Comparison of ENCODE assay signal across 14 mouse cellular contexts in the genomic region with DNA sequence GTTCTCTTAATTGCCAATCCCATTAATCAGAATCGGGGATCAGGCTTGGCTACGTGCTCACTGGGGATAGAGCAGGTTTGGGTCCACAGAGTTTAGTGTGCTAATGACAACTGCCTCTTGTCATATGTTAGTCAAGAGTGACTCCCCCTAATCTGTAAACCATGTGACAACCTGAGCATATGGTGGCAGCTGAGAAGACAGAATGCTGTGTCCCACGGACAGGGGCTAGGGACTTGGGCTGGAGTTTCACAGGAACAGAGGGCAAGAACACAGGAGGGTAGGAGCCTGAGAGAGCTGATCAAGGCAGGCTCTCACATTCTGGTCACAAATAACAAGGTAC.
DNase-seq lines count a peak whose midpoint lies in the region; ATAC-seq and TF ChIP-seq lines count a peak whose summit lies in the region.
"Had no signal": no experiment of that assay in that cellular context is flagged by ENCODE, and none has a peak within 500 bp of the region (broad histone marks: within the 10 kb centered on the region; RNA-seq: fewer than 3 reads in every experiment).

No protein-coding gene starts in this region.

- TF ChIP-seq EP300 in liver, postnatal 0 days (IDR thresholded peaks at IDR 0.05; ENCODE audit: low read depth), result no peak

- no peak overlapping the region for H3K4me2 ChIP-seq in kidney, embryonic 14.5 days (replicated peaks; ENCODE audit: low read depth, low read length)
- no peak overlapping the region for H3K4me2 ChIP-seq in hindbrain, embryonic 12.5 days (replicated peaks)
- H3K4me2 ChIP-seq in midbrain, embryonic 14.5 days (ENCODE audit: low read length), result peak overlapping the region; percentile 23; the same call in 1 of the 2 replicates
- no peak overlapping the region for H3K4me2 ChIP-seq in liver, postnatal 0 days (ENCODE audit: low read depth, low read length)

- WGBS in kidney, embryonic 14.5 days, result 6% methylated on average over 3 of the region's 3 CpGs
- WGBS in embryonic facial prominence, embryonic 10.5 days, result 41% methylated on average over 3 of the region's 3 CpGs
- WGBS in hindbrain, embryonic 12.5 days, result 29% methylated on average over 3 of the region's 3 CpGs
- 27% methylated on average over 3 of the region's 3 CpGs for WGBS in midbrain, embryonic 14.5 days
- WGBS in liver, postnatal 0 days (ENCODE audit: insufficient replicate concordance), result 62% methylated on average over 3 of the region's 3 CpGs

- no peak overlapping the region for H3K4me3 ChIP-seq in kidney, embryonic 14.5 days (ENCODE audit: low read length)
- H3K4me3 ChIP-seq in embryonic facial prominence, embryonic 10.5 days, result no peak overlapping the region
- H3K4me3 ChIP-seq in hindbrain, embryonic 12.5 days, result no peak overlapping the region
- H3K4me3 ChIP-seq in midbrain, embryonic 14.5 days (replicated peaks; ENCODE audit: low read depth, low read length), result no peak overlapping the region
- no peak overlapping the region for H3K4me3 ChIP-seq in liver, postnatal 0 days (ENCODE audit: low read depth, low read length)
- H3K4me3 ChIP-seq: myocyte had no signal

- no peaks in the 10 kb centered on the region for H3K27me3 ChIP-seq in kidney, embryonic 14.5 days (ENCODE audit: control insufficient read depth, insufficient read depth, low read length)
- H3K27me3 ChIP-seq in embryonic facial prominence, embryonic 10.5 days (replicated peaks; ENCODE audit: low read depth, poor library complexity, severe bottlenecking), result no peaks in the 10 kb centered on the region
- H3K27me3 ChIP-seq in hindbrain, embryonic 12.5 days, result no peaks in the 10 kb centered on the region
- no peaks in the 10 kb centered on the region for H3K27me3 ChIP-seq in midbrain, embryonic 14.5 days (ENCODE audit: control insufficient read depth, insufficient read depth, low read length)
- no peaks in the 10 kb centered on the region for H3K27me3 ChIP-seq in liver, postnatal 0 days (ENCODE audit: insufficient read depth, low read length)

- peak; percentile 72; the same call in 1 of the 2 replicates for ATAC-seq in kidney, embryonic 14.5 days (ENCODE audit: low FRiP score, low TSS enrichment)
- ATAC-seq in hindbrain, embryonic 12.5 days (ENCODE audit: low FRiP score), result peak; percentile 87
- peak; percentile 34; the same call in 1 of the 2 replicates for ATAC-seq in midbrain, embryonic 14.5 days (ENCODE audit: low FRiP score, low TSS enrichment)
- ATAC-seq in liver, postnatal 0 days, result no peak

- no peak for TF ChIP-seq CTCF in liver, postnatal 0 days (IDR thresholded peaks at IDR 0.05; ENCODE audit: low read depth)

- no peaks in the 10 kb centered on the region for H3K36me3 ChIP-seq in kidney, embryonic 14.5 days (ENCODE audit: control insufficient read depth, insufficient read depth, low read length)
- no peaks in the 10 kb centered on the region for H3K36me3 ChIP-seq in embryonic facial prominence, embryonic 10.5 days (replicated peaks)
- H3K36me3 ChIP-seq in hindbrain, embryonic 12.5 days, result no peaks in the 10 kb centered on the region
- H3K36me3 ChIP-seq in midbrain, embryonic 14.5 days (ENCODE audit: control insufficient read depth, insufficient read depth, low read length), result no peaks in the 10 kb centered on the region
- H3K36me3 ChIP-seq in liver, postnatal 0 days (replicated peaks; ENCODE audit: insufficient read depth, low read length), result no peaks in the 10 kb centered on the region

- H3K4me1 ChIP-seq in kidney, embryonic 14.5 days (ENCODE audit: control insufficient read depth, insufficient read depth, low read length), result peaks cover 15% of the 10 kb centered on the region; the same call in 1 of the 2 replicates
- H3K4me1 ChIP-seq in embryonic facial prominence, embryonic 10.5 days, result peaks cover 25% of the 10 kb centered on the region
- H3K4me1 ChIP-seq in hindbrain, embryonic 12.5 days, result peaks cover 14% of the 10 kb centered on the region
- peaks cover 10% of the 10 kb centered on the region for H3K4me1 ChIP-seq in midbrain, embryonic 14.5 days (ENCODE audit: control insufficient read depth, insufficient read depth, low read length)
- no peaks in the 10 kb centered on the region for H3K4me1 ChIP-seq in liver, postnatal 0 days (ENCODE audit: insufficient read depth)

- H3K9me3 ChIP-seq in kidney, embryonic 14.5 days (ENCODE audit: control insufficient read depth, low read length), result no peaks in the 10 kb centered on the region
- H3K9me3 ChIP-seq in embryonic facial prominence, embryonic 10.5 days, result 0 out of 2 replicates have a peak, but pooled peaks cover 3% of the 10 kb centered on the region
- H3K9me3 ChIP-seq in hindbrain, embryonic 12.5 days (replicated peaks), result no peaks in the 10 kb centered on the region
- no peaks in the 10 kb centered on the region for H3K9me3 ChIP-seq in midbrain, embryonic 14.5 days (ENCODE audit: control insufficient read depth, low read length)
- H3K9me3 ChIP-seq in liver, postnatal 0 days (ENCODE audit: low read length), result no peaks in the 10 kb centered on the region

- no peak overlapping the region for H3K9ac ChIP-seq in kidney, embryonic 14.5 days (ENCODE audit: low read depth, low read length)
- no peak overlapping the region for H3K9ac ChIP-seq in hindbrain, embryonic 12.5 days
- H3K9ac ChIP-seq in midbrain, embryonic 14.5 days (replicated peaks; ENCODE audit: low read length), result no peak overlapping the region
- no peak overlapping the region for H3K9ac ChIP-seq in liver, postnatal 0 days (replicated peaks)

- no peak for DNase-seq in kidney, postnatal 14 days
- DNase-seq in embryonic facial prominence, embryonic 10.5 days (ENCODE audit: low spot score), result no peak
- peak; percentile 58 for DNase-seq in midbrain, embryonic 14.5 days
- no peak for DNase-seq in liver, postnatal 0 days
- no peak for DNase-seq in right cerebral cortex, postnatal 4 days
- no peak for DNase-seq in right cerebral cortex, postnatal 14 days
- DNase-seq: gastrocnemius, postnatal 36 days; liver; lung, postnatal 10 days; thymus, postnatal 25 days had no signal

- H3K27ac ChIP-seq in kidney, embryonic 14.5 days (ENCODE audit: low read depth, low read length), result no peak overlapping the region
- peak overlapping the region; percentile 52 for H3K27ac ChIP-seq in embryonic facial prominence, embryonic 10.5 days (replicated peaks)
- H3K27ac ChIP-seq in hindbrain, embryonic 12.5 days, result peak overlapping the region; percentile 64
- peak overlapping the region; percentile 62 for H3K27ac ChIP-seq in midbrain, embryonic 14.5 days (replicated peaks; ENCODE audit: low read depth, low read length)
- H3K27ac ChIP-seq in liver, postnatal 0 days (ENCODE audit: low read depth), result no peak overlapping the region
- H3K27ac ChIP-seq: kidney, postnatal 0 days had no signal

Comparison
In these comparisons a context has a peak if more than half of its experiments do, and no peak if none do; other contexts are left out.
1. H3K27ac ChIP-seq: peak in embryonic facial prominence, embryonic 10.5 days (single experiment), hindbrain, embryonic 12.5 days (single experiment) and midbrain, embryonic 14.5 days (single experiment); none in kidney, embryonic 14.5 days (single experiment) and liver, postnatal 0 days (single experiment).